Mouse (Mus musculus) stomach, embryonic 15.5 days (tissue): Measurements from ENCODE around the gene Hoxa1. TPM values are rescaled to one million over a fixed set of nuclear protein-coding genes. Genes with fewer than 3 reads are reported as not detected.

Experiments used
- ATAC-seq: fragments of 200-750 bp; cut with Nextera tagmentation; 2 replicates; pipeline ENCODE4 v1.8.0; 2017; ENCODE audit warnings: low read depth, moderate number of reproducible peaks, moderate TSS enrichment; ENCODE audit not compliant: insufficient read depth, low FRiP score
- H3K27ac ChIP-seq: fragments of 300-500 bp; sonication (generic); 2 replicates; pipeline ENCODE4 v1.5.1; 2015; ENCODE audit warnings: mild to moderate bottlenecking, inconsistent platforms
- H3K27me3 ChIP-seq: fragments of 300-500 bp; sonication (generic); replicated peaks from 2 replicates; pipeline ENCODE4 v1.6.1; 2015; ENCODE audit warnings: inconsistent platforms
- H3K36me3 ChIP-seq: fragments of 300-500 bp; sonication (generic); 2 replicates; pipeline ENCODE4 v1.6.1; 2015; ENCODE audit warnings: inconsistent platforms
- H3K4me1 ChIP-seq: fragments of 300-500 bp; sonication (generic); 2 replicates; pipeline ENCODE4 v1.6.1; 2015; ENCODE audit warnings: inconsistent platforms
- H3K4me2 ChIP-seq: fragments of 300-500 bp; sonication (generic); 2 replicates; pipeline ENCODE4 v1.6.1; 2015; ENCODE audit warnings: mild to moderate bottlenecking, inconsistent platforms
- H3K4me3 ChIP-seq: fragments of 300-500 bp; sonication (generic); replicated peaks from 2 replicates; pipeline ENCODE4 v1.5.1; 2015; ENCODE audit warnings: inconsistent platforms
- H3K9ac ChIP-seq: fragments of 300-500 bp; sonication (generic); 2 replicates; pipeline ENCODE4 v1.6.1; 2015; ENCODE audit warnings: inconsistent platforms
- H3K9me3 ChIP-seq: fragments of 300-500 bp; sonication (generic); 2 replicates; pipeline ENCODE4 v1.6.1; 2016; ENCODE audit warnings: inconsistent platforms
- WGBS: fragments of 180-500 bp; shearing (Covaris S2); methylation state at CpG from one replicate; pipeline ENCODE4 v1.1.7; 2015; 5-methylcytosine and 5-hydroxymethylcytosine counted together
- polyA plus RNA-seq: library from polyadenylated mRNA; unstranded; fragments of >200 nt; fragmentation: Nextera tagmentation; extraction: Ambion mirVana; gene quantifications from 2 replicates; pipeline ENCODE4 v1.2.1, GENCODE M21; 2015

The Hoxa1 gene
- polyA plus RNA-seq, 1 experiment from 2014 or later = 1.3 TPM

DNA sequence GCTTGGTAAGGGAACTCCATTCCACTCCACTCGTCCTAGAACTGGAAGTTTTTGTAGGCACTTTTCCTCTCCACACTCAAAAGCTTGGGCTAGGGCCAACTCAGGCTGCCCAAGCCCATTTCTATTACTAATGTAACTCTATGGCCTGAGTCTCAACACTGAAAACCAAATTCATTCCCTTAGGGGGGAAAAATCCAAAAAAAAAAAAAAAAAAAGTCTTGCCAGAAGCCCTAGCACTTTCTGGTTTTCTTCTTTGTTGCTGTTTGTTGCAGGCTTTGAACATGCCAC is 3.9 kb upstream of the Hoxa1 start:
- Histone ChIP-seq H3K4me2 (peak overlapping the region; percentile 44), H3K4me3 (no peak overlapping the region; the same call in 1 of the 2 replicates), H3K9ac (no peak overlapping the region), H3K4me1 (peaks cover 27% of the 10 kb centered on the region), H3K36me3 (no peaks in the 10 kb centered on the region), H3K27me3 (0 out of 2 replicates have a peak, but pooled peaks cover 2% of the 10 kb centered on the region), H3K27ac (peak overlapping the region; percentile 0; the same call in 1 of the 2 replicates), H3K9me3 (no peaks in the 10 kb centered on the region)
- no peak for ATAC-seq
- 18% methylated on average over 1 of the region's 1 CpGs for WGBS

DNA sequence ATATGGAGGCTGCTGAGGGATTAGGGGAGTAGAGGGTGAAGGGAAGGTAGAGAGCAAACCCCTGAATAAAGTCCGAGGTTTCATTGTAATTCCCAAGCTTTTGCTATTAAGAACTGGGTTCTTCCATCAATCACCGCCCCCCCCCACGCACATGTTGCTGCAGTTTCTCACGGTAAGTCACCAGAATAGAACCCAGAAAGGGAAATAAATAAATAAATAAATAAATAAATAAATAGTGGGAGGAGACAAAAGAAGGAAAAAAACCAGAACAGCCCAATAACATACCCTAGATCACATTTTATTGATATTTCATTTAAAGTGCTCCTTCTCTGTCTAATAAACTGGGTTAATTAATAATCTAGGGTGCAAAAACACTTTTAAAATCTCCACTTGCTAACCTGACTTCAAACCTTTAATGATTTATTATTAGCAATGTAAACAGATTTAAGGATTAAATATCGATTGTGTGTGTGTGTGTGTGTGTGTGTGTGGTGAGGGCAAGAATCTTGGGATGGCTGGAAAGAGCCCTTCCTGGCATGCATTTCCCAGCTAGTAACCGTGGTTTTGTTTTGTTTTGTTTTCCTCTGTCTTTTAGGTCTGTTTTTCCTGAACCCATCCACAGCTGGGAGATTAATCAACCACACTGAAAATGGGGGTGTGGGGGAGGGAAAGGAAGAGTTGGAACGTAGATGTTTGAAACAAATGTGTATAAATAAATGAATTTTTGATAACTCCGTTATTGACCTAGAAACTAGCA is 3.4 kb upstream of the Hoxa1 start:
- no peak for ATAC-seq
- H3K27ac ChIP-seq = peak overlapping the region; percentile 96
- H3K27me3 ChIP-seq = peaks cover 6% of the 10 kb centered on the region; the same call in 1 of the 2 replicates
- H3K9ac ChIP-seq = no peak overlapping the region
- H3K4me2 ChIP-seq = peak overlapping the region; percentile 88
- H3K36me3 ChIP-seq = no peaks in the 10 kb centered on the region
- H3K4me3 ChIP-seq = peak overlapping the region; percentile 67
- no peaks in the 10 kb centered on the region for H3K9me3 ChIP-seq
- H3K4me1 ChIP-seq = peaks cover 27% of the 10 kb centered on the region
- whole genome bisulfite sequencing = 16% methylated on average over 8 of the region's 8 CpGs

GRCm38 (mm10) chr6:52160511-52161335 is 2.6 kb upstream of the Hoxa1 start:
- no peak for ATAC-seq
- Histone ChIP-seq H3K9me3 (no peaks in the 10 kb centered on the region), H3K27ac (peak overlapping the region; percentile 96), H3K4me3 (peak overlapping the region; percentile 67), H3K4me2 (peak overlapping the region; percentile 88), H3K27me3 (peaks cover 13% of the 10 kb centered on the region; the same call in 1 of the 2 replicates), H3K9ac (peak overlapping the region; percentile 23; the same call in 1 of the 2 replicates), H3K4me1 (peaks cover 24% of the 10 kb centered on the region), H3K36me3 (no peaks in the 10 kb centered on the region)
- WGBS = 5% methylated on average over 30 of the region's 30 CpGs

DNA sequence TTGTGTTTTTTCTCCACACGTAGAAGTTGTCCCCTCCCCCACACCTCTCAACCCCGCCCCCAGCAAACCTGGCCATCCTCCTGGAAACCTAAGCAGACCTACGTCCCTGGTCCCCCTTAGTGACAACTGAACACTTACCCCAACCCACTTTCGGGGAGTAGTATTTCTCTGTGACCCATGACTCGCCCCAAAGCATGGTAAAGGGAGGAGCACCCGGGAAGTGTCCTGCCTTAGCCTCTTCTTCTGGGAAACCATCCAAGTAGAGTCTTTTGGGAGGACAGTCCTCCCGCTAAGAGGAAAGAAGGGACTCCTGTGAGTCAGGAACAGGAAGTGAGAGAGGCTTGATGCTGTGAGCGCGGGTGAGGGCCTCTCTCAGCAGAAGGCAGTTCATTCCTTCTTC is 1.9 kb upstream of the Hoxa1 start:
- no peaks in the 10 kb centered on the region for H3K9me3 ChIP-seq
- no peak for ATAC-seq
- H3K4me2 ChIP-seq = peak overlapping the region; percentile 88
- no peak overlapping the region for H3K9ac ChIP-seq
- H3K27me3 ChIP-seq = peaks cover 18% of the 10 kb centered on the region; the same call in 1 of the 2 replicates
- H3K4me1 ChIP-seq = peaks cover 23% of the 10 kb centered on the region
- H3K36me3 ChIP-seq = no peaks in the 10 kb centered on the region
- WGBS = 5% methylated on average over 9 of the region's 9 CpGs
- H3K4me3 ChIP-seq = peak overlapping the region; percentile 67
- H3K27ac ChIP-seq = peak overlapping the region; percentile 96

GRCm38 (mm10) chr6:52159164-52159761 is 1.1 kb upstream of the Hoxa1 start:
- Histone ChIP-seq H3K4me3 (peak overlapping the region; percentile 67), H3K4me2 (peak overlapping the region; percentile 88), H3K9ac (peak overlapping the region; percentile 67; the same call in 1 of the 2 replicates), H3K4me1 (peaks cover 21% of the 10 kb centered on the region), H3K9me3 (no peaks in the 10 kb centered on the region), H3K27ac (peak overlapping the region; percentile 96), H3K27me3 (peaks cover 18% of the 10 kb centered on the region; the same call in 1 of the 2 replicates), H3K36me3 (no peaks in the 10 kb centered on the region)
- WGBS = 7% methylated on average over 12 of the region's 12 CpGs
- no peak for ATAC-seq

DNA sequence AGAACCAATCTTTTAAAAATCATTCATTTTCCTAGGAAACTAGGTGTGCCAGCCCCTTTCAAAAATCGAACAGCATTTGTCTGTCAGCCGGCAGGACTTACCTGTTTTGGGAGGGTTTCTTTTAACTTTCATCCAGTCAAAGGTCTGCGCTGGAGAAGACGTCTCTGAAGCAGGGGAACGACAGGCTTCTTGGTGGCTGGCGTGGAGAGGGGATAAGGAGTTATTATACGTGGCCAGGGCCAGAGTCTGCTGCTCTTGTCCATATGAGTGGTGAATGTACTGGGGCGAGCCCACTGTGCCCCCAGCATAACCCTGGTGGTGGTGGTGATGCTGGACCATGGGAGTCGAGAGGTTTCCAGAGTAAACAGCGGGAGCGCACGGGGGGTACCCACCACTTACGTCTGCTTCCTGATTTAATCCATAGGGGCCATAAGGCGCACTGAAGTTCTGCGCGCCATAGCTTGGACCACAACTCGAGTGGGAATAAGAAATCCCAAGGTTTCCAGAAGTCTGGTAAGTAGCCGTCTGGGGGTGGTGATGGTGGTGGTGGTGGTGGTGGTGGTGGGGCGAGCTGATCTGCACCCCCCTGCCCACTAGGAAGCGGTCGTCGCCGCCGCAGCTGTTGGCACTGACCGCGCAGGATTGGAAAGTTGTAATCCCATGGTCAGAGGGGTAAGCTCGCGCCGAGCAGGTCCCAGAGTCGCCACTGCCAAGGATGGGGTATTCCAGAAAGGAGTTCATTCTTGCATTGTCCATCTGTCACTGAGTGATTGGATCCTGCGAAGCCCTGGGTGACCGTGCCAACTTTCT is 446 bp downstream of the Hoxa1 start:
- ATAC-seq = no peak; the same call in 1 of the 2 replicates

GRCm38 (mm10) chr6:52156551-52157200 is 1.4 kb downstream of the Hoxa1 start:
- H3K4me3 ChIP-seq = 0 out of 2 replicates have a peak overlapping the region, but pooled peaks have one; percentile 67
- H3K4me1 ChIP-seq = peaks cover 21% of the 10 kb centered on the region
- H3K9ac ChIP-seq = no peak overlapping the region
- 25% methylated on average over 20 of the region's 20 CpGs for WGBS
- ATAC-seq = no peak
- H3K27ac ChIP-seq = no peak overlapping the region
- no peaks in the 10 kb centered on the region for H3K36me3 ChIP-seq
- peaks cover 20% of the 10 kb centered on the region; the same call in 1 of the 2 replicates for H3K27me3 ChIP-seq
- H3K4me2 ChIP-seq = peak overlapping the region; percentile 88
- no peaks in the 10 kb centered on the region for H3K9me3 ChIP-seq

More for the DNA sequence above, 446 bp downstream of the Hoxa1 start:
- Histone ChIP-seq H3K4me3 (peak overlapping the region; percentile 67), H3K36me3 (no peaks in the 10 kb centered on the region), H3K9me3 (no peaks in the 10 kb centered on the region), H3K4me1 (peaks cover 21% of the 10 kb centered on the region), H3K27ac (no peak overlapping the region), H3K27me3 (peaks cover 18% of the 10 kb centered on the region; the same call in 1 of the 2 replicates), H3K4me2 (peak overlapping the region; percentile 88), H3K9ac (no peak overlapping the region)
- 4% methylated on average over 32 of the region's 32 CpGs for WGBS

GRCm38 (mm10) chr6:52155471-52155870 is 2.6 kb downstream of the Hoxa1 start:
- WGBS = 74% methylated on average over 3 of the region's 3 CpGs
- peaks cover 22% of the 10 kb centered on the region; the same call in 1 of the 2 replicates for H3K27me3 ChIP-seq
- H3K9ac ChIP-seq = no peak overlapping the region
- H3K4me2 ChIP-seq = no peak overlapping the region
- H3K4me3 ChIP-seq = no peak overlapping the region
- no peak for ATAC-seq
- no peak overlapping the region for H3K27ac ChIP-seq
- H3K36me3 ChIP-seq = no peaks in the 10 kb centered on the region
- no peaks in the 10 kb centered on the region for H3K9me3 ChIP-seq
- peaks cover 21% of the 10 kb centered on the region for H3K4me1 ChIP-seq

GRCm38 (mm10) chr6:52154044-52154443 is 4.1 kb downstream of the Hoxa1 start:
- Histone ChIP-seq H3K9ac (no peak overlapping the region), H3K4me2 (no peak overlapping the region), H3K36me3 (no peaks in the 10 kb centered on the region), H3K9me3 (no peaks in the 10 kb centered on the region), H3K27ac (no peak overlapping the region), H3K4me3 (no peak overlapping the region), H3K4me1 (peaks cover 8% of the 10 kb centered on the region), H3K27me3 (peaks cover 29% of the 10 kb centered on the region)
- 61% methylated on average over 5 of the region's 5 CpGs for WGBS
- no peak for ATAC-seq

DNA sequence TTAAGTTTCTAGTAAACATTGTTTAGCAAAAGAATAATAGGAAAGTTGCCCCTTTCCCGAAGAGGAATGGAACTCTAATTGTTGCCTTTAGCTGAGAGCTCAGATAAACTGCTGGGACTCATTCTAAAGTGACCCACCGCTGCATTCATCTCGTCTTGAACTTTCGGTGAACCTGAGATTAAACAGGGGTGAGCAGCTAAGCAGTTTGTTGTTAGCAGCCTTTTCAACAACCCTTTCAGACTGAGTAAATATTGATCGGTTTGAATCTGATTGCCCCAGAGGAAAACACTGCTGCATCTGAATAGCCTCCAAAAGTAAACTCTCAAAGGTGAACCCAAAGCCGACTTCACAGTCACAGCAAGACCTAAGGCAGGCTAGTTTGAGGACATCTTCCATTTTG is 4.8 kb downstream of the Hoxa1 start:
- no peak for ATAC-seq
- H3K4me3 ChIP-seq = no peak overlapping the region
- H3K9me3 ChIP-seq = no peaks in the 10 kb centered on the region
- peaks cover 7% of the 10 kb centered on the region; the same call in 1 of the 2 replicates for H3K4me1 ChIP-seq
- no peaks in the 10 kb centered on the region for H3K36me3 ChIP-seq
- no peak overlapping the region for H3K27ac ChIP-seq
- no peak overlapping the region for H3K4me2 ChIP-seq
- WGBS = 24% methylated on average over 6 of the region's 6 CpGs
- H3K27me3 ChIP-seq = peaks cover 29% of the 10 kb centered on the region
- no peak overlapping the region for H3K9ac ChIP-seq
